In the genomic region with DNA sequence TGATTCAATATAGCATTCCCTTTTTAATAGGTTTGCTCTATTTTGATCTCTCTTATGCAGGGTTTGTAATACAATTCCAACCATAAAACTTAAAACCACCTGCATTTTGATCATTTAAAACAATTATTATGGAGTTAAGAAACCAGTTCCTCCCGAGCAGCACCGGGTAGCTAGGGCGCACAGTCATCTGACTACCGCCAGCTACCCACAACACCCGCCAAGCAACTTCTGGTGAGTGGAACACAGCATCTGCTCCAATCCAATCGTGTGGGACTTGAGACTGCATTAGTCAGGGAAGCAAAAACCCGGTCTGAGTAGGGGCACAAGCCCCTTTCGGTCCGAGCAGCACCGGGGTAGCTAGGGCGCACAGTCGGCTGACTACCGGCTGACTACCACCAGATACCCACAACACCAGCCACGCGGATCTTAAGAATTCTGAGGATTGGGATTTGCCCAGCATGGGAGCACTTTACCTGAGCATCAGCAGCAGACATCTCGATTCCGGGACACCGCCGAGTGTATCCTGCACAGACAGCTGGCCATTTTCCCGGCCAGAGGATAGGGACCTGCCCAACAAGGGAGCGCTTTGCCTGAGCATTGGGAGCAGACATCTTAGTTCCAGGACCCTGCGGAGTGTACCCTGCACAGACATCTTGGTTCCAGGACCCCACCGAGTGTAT, we compare ENCODE assay signal across 38 mouse cellular contexts. TPM values are rescaled to one million over a fixed set of nuclear protein-coding genes. Genes with fewer than 3 reads are reported as not detected.
"Had no signal": no experiment of that assay in that cellular context is flagged by ENCODE, and none has a peak within 500 bp of the region (broad histone marks: within the 10 kb centered on the region; RNA-seq: fewer than 3 reads in every experiment).

No protein-coding gene starts in this region.

RNA-seq across cellular contexts. Expression of a gene that starts 33.2 kb away (rescaled TPM):
- total RNA-seq: heart, postnatal 10 days; heart, postnatal 14 days; heart, postnatal 25 days; heart, postnatal 36 days; heart, postnatal 4 days; hematopoietic stem cell, adult 5-6 weeks; hindbrain, postnatal 0 days; layer of hippocampus, adult 18-20 months; layer of hippocampus, adult 2 months; layer of hippocampus, adult 8-10 months; layer of hippocampus, postnatal 10 days; layer of hippocampus, postnatal 14 days; layer of hippocampus, postnatal 25 days; layer of hippocampus, postnatal 36 days; left cerebral cortex, adult 18-20 months; left cerebral cortex, adult 2 months; left cerebral cortex, adult 8-10 months; left cerebral cortex, postnatal 10 days had no signal
- polyA plus RNA-seq: heart, embryonic 14.5 days; heart, embryonic 15.5 days; heart, embryonic 16.5 days; heart, postnatal 0 days; hindbrain, embryonic 10.5 days; hindbrain, embryonic 11.5 days; hindbrain, embryonic 13.5 days; hindbrain, embryonic 14.5 days; hindbrain, embryonic 15.5 days; inflammation-experienced regulatory T-cells, adult 6 months; intestine, embryonic 14.5 days; intestine, embryonic 15.5 days; intestine, embryonic 16.5 days; intestine, postnatal 0 days; kidney, adult 2 months; kidney, embryonic 14.5 days; kidney, embryonic 15.5 days; kidney, embryonic 16.5 days; kidney, postnatal 0 days; large intestine, adult 2 months had no signal
